Comparison of ENCODE assay signal across 13 mouse cellular contexts in genomic region chr11:75155985-75156384, GRCm38 (mm10). TPM values are rescaled to one million over a fixed set of nuclear protein-coding genes. Genes with fewer than 3 reads are reported as not detected.
A peak's percentile ranks its signal among the peaks of the same experiment; 100 is the strongest.
DNase-seq lines count a peak whose midpoint lies in the region; ATAC-seq and TF ChIP-seq lines count a peak whose summit lies in the region.
"Had no signal": no experiment of that assay in that cellular context is flagged by ENCODE, and none has a peak within 500 bp of the region (broad histone marks: within the 10 kb centered on the region; RNA-seq: fewer than 3 reads in every experiment).

No protein-coding gene starts in this region.

- no peaks in the 10 kb centered on the region for H3K27me3 ChIP-seq in forebrain, embryonic 10.5 days (ENCODE audit: poor library complexity, severe bottlenecking)
- no peaks in the 10 kb centered on the region for H3K27me3 ChIP-seq in forebrain, embryonic 14.5 days (replicated peaks; ENCODE audit: control insufficient read depth, insufficient read depth, low read length)
- H3K27me3 ChIP-seq in kidney, embryonic 15.5 days, result no peaks in the 10 kb centered on the region
- H3K27me3 ChIP-seq in intestine, embryonic 15.5 days (replicated peaks), result no peaks in the 10 kb centered on the region
- no peaks in the 10 kb centered on the region for H3K27me3 ChIP-seq in thymus, adult 2 months (ENCODE audit: control insufficient read depth, insufficient read depth, low read length)
- H3K27me3 ChIP-seq: hindbrain, embryonic 12.5 days had no signal

- no peak for ATAC-seq in forebrain, embryonic 14.5 days
- ATAC-seq in kidney, embryonic 15.5 days (replicated peaks; ENCODE audit: low FRiP score), result no peak
- no peak for ATAC-seq in intestine, embryonic 15.5 days

- 86% methylated on average over 6 of the region's 6 CpGs for WGBS in forebrain, embryonic 10.5 days
- 95% methylated on average over 6 of the region's 6 CpGs for WGBS in forebrain, embryonic 14.5 days
- 62% methylated on average over 6 of the region's 6 CpGs for WGBS in kidney, embryonic 15.5 days
- WGBS in intestine, embryonic 15.5 days, result 35% methylated on average over 6 of the region's 6 CpGs
- WGBS in thymus, adult 2 months, result 83% methylated on average over 6 of the region's 6 CpGs

- intact Hi-C loops in left cerebral cortex, postnatal 36 days (cut with DNase I), result no loop called here

- TF ChIP-seq POLR2A in thymus, adult 2 months (IDR thresholded peaks at IDR 0.05; ENCODE audit: control insufficient read depth, extremely low read depth, insufficient read depth, low read length, poor library complexity), result no peak

- H3K9me3 ChIP-seq in forebrain, embryonic 10.5 days, result no peaks in the 10 kb centered on the region
- H3K9me3 ChIP-seq in forebrain, embryonic 14.5 days (replicated peaks; ENCODE audit: control insufficient read depth, low read length), result no peaks in the 10 kb centered on the region
- H3K9me3 ChIP-seq in kidney, embryonic 15.5 days (replicated peaks), result no peaks in the 10 kb centered on the region
- no peaks in the 10 kb centered on the region for H3K9me3 ChIP-seq in intestine, embryonic 15.5 days
- H3K9me3 ChIP-seq: hindbrain, embryonic 12.5 days had no signal

- no peak overlapping the region for H3K9ac ChIP-seq in forebrain, embryonic 14.5 days (ENCODE audit: low read length)
- no peak overlapping the region for H3K9ac ChIP-seq in kidney, embryonic 15.5 days
- no peak overlapping the region for H3K9ac ChIP-seq in intestine, embryonic 15.5 days
- H3K9ac ChIP-seq: hindbrain, embryonic 12.5 days had no signal

- peaks cover 59% of the 10 kb centered on the region for H3K36me3 ChIP-seq in forebrain, embryonic 10.5 days (replicated peaks)
- peaks cover 40% of the 10 kb centered on the region for H3K36me3 ChIP-seq in forebrain, embryonic 14.5 days (ENCODE audit: control insufficient read depth, insufficient read depth, low read length)
- peaks cover 30% of the 10 kb centered on the region for H3K36me3 ChIP-seq in kidney, embryonic 15.5 days
- peaks cover 6% of the 10 kb centered on the region; the same call in 1 of the 2 replicates for H3K36me3 ChIP-seq in intestine, embryonic 15.5 days
- peaks cover 2% of the 10 kb centered on the region for H3K36me3 ChIP-seq in thymus, adult 2 months (ENCODE audit: control insufficient read depth, insufficient read depth, low read length)

- no peak for DNase-seq in forebrain, embryonic 10.5 days (ENCODE audit: extremely low spot score, low spot score)
- no peak for DNase-seq in forebrain, embryonic 14.5 days (ENCODE audit: low spot score)
- no peak for DNase-seq in kidney, adult 18-20 months
- DNase-seq in brain, adult 2 months (ENCODE audit: low read depth, low spot score), result peak; percentile 53
- DNase-seq in thymus, adult 2 months, result no peak
- no peak for DNase-seq in left cerebral cortex, postnatal 36 days (ENCODE audit: low spot score in 2 of 2)
- DNase-seq: adrenal gland, postnatal 25 days; B cell, adult 2 months; layer of hippocampus, postnatal 36 days; lung, adult 2 months had no signal

- peak overlapping the region; percentile 15; the same call in 1 of the 2 replicates for H3K27ac ChIP-seq in forebrain, embryonic 10.5 days
- H3K27ac ChIP-seq in forebrain, embryonic 14.5 days (ENCODE audit: low read depth, low read length), result no peak overlapping the region
- peak overlapping the region; percentile 81 for H3K27ac ChIP-seq in kidney, embryonic 15.5 days
- H3K27ac ChIP-seq in intestine, embryonic 15.5 days, result peak overlapping the region; percentile 48
- H3K27ac ChIP-seq in thymus, adult 2 months (ENCODE audit: control insufficient read depth, insufficient read depth, low read length), result no peak overlapping the region
- H3K27ac ChIP-seq: hindbrain, embryonic 12.5 days had no signal

- peaks cover 24% of the 10 kb centered on the region for H3K4me1 ChIP-seq in forebrain, embryonic 10.5 days
- H3K4me1 ChIP-seq in forebrain, embryonic 14.5 days (ENCODE audit: control insufficient read depth, insufficient read depth, low read length), result no peaks in the 10 kb centered on the region
- peaks cover 58% of the 10 kb centered on the region for H3K4me1 ChIP-seq in kidney, embryonic 15.5 days
- peaks cover 36% of the 10 kb centered on the region for H3K4me1 ChIP-seq in intestine, embryonic 15.5 days (replicated peaks)
- peaks cover 7% of the 10 kb centered on the region; the same call in 1 of the 2 replicates for H3K4me1 ChIP-seq in thymus, adult 2 months (replicated peaks; ENCODE audit: control insufficient read depth, insufficient read depth, low read length)

- no peak overlapping the region for H3K4me3 ChIP-seq in forebrain, embryonic 10.5 days
- no peak overlapping the region for H3K4me3 ChIP-seq in forebrain, embryonic 14.5 days (ENCODE audit: low read depth, low read length)
- H3K4me3 ChIP-seq in kidney, embryonic 15.5 days (replicated peaks), result no peak overlapping the region
- no peak overlapping the region for H3K4me3 ChIP-seq in intestine, embryonic 15.5 days (replicated peaks)
- no peak overlapping the region for H3K4me3 ChIP-seq in thymus, adult 2 months (ENCODE audit: control insufficient read depth, insufficient read depth, low read length)
- H3K4me3 ChIP-seq: hindbrain, embryonic 12.5 days had no signal

- no peak overlapping the region for H3K4me2 ChIP-seq in forebrain, embryonic 14.5 days (ENCODE audit: low read length)
- H3K4me2 ChIP-seq in kidney, embryonic 15.5 days, result no peak overlapping the region
- no peak overlapping the region for H3K4me2 ChIP-seq in intestine, embryonic 15.5 days (replicated peaks)
- H3K4me2 ChIP-seq: hindbrain, embryonic 12.5 days had no signal

- TF ChIP-seq CTCF in thymus, adult 2 months (IDR thresholded peaks at IDR 0.05; ENCODE audit: borderline replicate concordance, control insufficient read depth, extremely low read depth, insufficient read depth, low read length, poor library complexity), result no peak

RNA-seq across cellular contexts. Expression of gene Hic1, which starts 13.3 kb away (rescaled TPM):
- polyA plus RNA-seq in forebrain, embryonic 10.5 days (2016; fragmentation: Nextera tagmentation; extraction: Ambion mirVana), result 0.12 and 0.21 TPM in 2 replicates
- 1.3 and 2.0 TPM in 2 replicates for polyA plus RNA-seq in forebrain, embryonic 14.5 days (2014; fragmentation: Nextera tagmentation; extraction: Ambion mirVana)
- polyA plus RNA-seq in kidney, embryonic 15.5 days (2015; fragmentation: Nextera tagmentation; extraction: Ambion mirVana), result 24.3 and 25.9 TPM in 2 replicates
- 20.3 and 22.0 TPM in 2 replicates for polyA plus RNA-seq in intestine, embryonic 15.5 days (2015; fragmentation: Nextera tagmentation; extraction: Ambion mirVana)
- polyA plus RNA-seq in thymus, adult 2 months (2012; rRNA removed), result 10.6 and 14.1 TPM in 2 replicates
- 1 to 10 TPM; 2.7 to 3.3 TPM for total RNA-seq in left cerebral cortex, postnatal 36 days (2021)

RNA-seq across cellular contexts. Expression of gene Ovca2, which starts 22.6 kb away (rescaled TPM):
- 33.6 and 34.0 TPM in 2 replicates for polyA plus RNA-seq in forebrain, embryonic 10.5 days (2016; fragmentation: Nextera tagmentation; extraction: Ambion mirVana)
- polyA plus RNA-seq in forebrain, embryonic 14.5 days (2014; fragmentation: Nextera tagmentation; extraction: Ambion mirVana), result 24.3 and 24.6 TPM in 2 replicates
- 25.3 and 27.0 TPM in 2 replicates for polyA plus RNA-seq in kidney, embryonic 15.5 days (2015; fragmentation: Nextera tagmentation; extraction: Ambion mirVana)
- polyA plus RNA-seq in intestine, embryonic 15.5 days (2015; fragmentation: Nextera tagmentation; extraction: Ambion mirVana), result 21.3 and 21.4 TPM in 2 replicates
- 37.6 and 48.9 TPM in 2 replicates for polyA plus RNA-seq in thymus, adult 2 months (2012; rRNA removed)
- total RNA-seq in left cerebral cortex, postnatal 36 days (2021), result 10 to 100 TPM; 11.0 to 13.3 TPM

RNA-seq across cellular contexts. Expression of gene Dph1, which starts 35.1 kb away (rescaled TPM):
- 29.5 TPM in 2 replicates for polyA plus RNA-seq in forebrain, embryonic 10.5 days (2016; fragmentation: Nextera tagmentation; extraction: Ambion mirVana)
- polyA plus RNA-seq in forebrain, embryonic 14.5 days (2014; fragmentation: Nextera tagmentation; extraction: Ambion mirVana), result 15.9 and 17.6 TPM in 2 replicates
- 24.6 and 26.3 TPM in 2 replicates for polyA plus RNA-seq in kidney, embryonic 15.5 days (2015; fragmentation: Nextera tagmentation; extraction: Ambion mirVana)
- 23.4 and 23.8 TPM in 2 replicates for polyA plus RNA-seq in intestine, embryonic 15.5 days (2015; fragmentation: Nextera tagmentation; extraction: Ambion mirVana)
- polyA plus RNA-seq in thymus, adult 2 months (2012; rRNA removed), result 28.3 and 33.8 TPM in 2 replicates
- 10 to 100 TPM; 25.3 to 25.6 TPM for total RNA-seq in left cerebral cortex, postnatal 36 days (2021)

RNA-seq across cellular contexts. Expression of gene Rtn4rl1, which starts 37.6 kb away (rescaled TPM):
- polyA plus RNA-seq in forebrain, embryonic 10.5 days (2016; fragmentation: Nextera tagmentation; extraction: Ambion mirVana), result 1.1 and 1.3 TPM in 2 replicates
- 5.0 and 7.4 TPM in 2 replicates for polyA plus RNA-seq in forebrain, embryonic 14.5 days (2014; fragmentation: Nextera tagmentation; extraction: Ambion mirVana)
- 3.4 and 3.6 TPM in 2 replicates for polyA plus RNA-seq in kidney, embryonic 15.5 days (2015; fragmentation: Nextera tagmentation; extraction: Ambion mirVana)
- polyA plus RNA-seq in intestine, embryonic 15.5 days (2015; fragmentation: Nextera tagmentation; extraction: Ambion mirVana), result 1.7 and 1.8 TPM in 2 replicates
- 15.3 and 15.5 TPM in 2 replicates for polyA plus RNA-seq in thymus, adult 2 months (2012; rRNA removed)
- total RNA-seq in left cerebral cortex, postnatal 36 days (2021), result 10 to 100 TPM; 83.5 to 88.3 TPM

Comparison
In these comparisons a context has a peak if more than half of its experiments do, and no peak if none do; other contexts are left out.
1. H3K27ac ChIP-seq: peak in forebrain, embryonic 10.5 days (single experiment), kidney, embryonic 15.5 days (single experiment) and intestine, embryonic 15.5 days (single experiment); none in forebrain, embryonic 14.5 days (single experiment) and thymus, adult 2 months (single experiment).